Mouse (Mus musculus) hindbrain, embryonic 14.5 days (tissue): Measurements from ENCODE around the gene S100a8. TPM values are rescaled to one million over a fixed set of nuclear protein-coding genes. Genes with fewer than 3 reads are reported as not detected.

ENCODE experiments used
- ATAC-seq: fragments of 200-750 bp; cut with Nextera tagmentation; 2 replicates; pipeline ENCODE4 v1.8.0; 2017; ENCODE audit warnings: moderate number of reproducible peaks, mild to moderate bottlenecking, moderate TSS enrichment, moderate library complexity; ENCODE audit not compliant: low FRiP score
- DNase-seq: peaks from one replicate; pipeline ENCODE4 v3.0.0-alpha.2; 2015; ENCODE audit warnings: low spot score
- H3K27ac ChIP-seq: fragments of 300-500 bp; sonication (generic); 2 replicates; pipeline ENCODE4 v1.5.1; 2014; ENCODE audit warnings: mild to moderate bottlenecking, moderate library complexity
- H3K27me3 ChIP-seq: fragments of 300-500 bp; sonication (generic); 2 replicates; pipeline ENCODE4 v1.6.1; 2014; ENCODE audit warnings: mild to moderate bottlenecking, low read length, mixed read lengths; ENCODE audit not compliant: control insufficient read depth, insufficient read depth
- H3K36me3 ChIP-seq: fragments of 300-500 bp; sonication (generic); replicated peaks from 2 replicates; pipeline ENCODE4 v1.6.1; 2014; ENCODE audit not compliant: control insufficient read depth, insufficient read depth
- H3K4me1 ChIP-seq: fragments of 300-500 bp; sonication (generic); replicated peaks from 2 replicates; pipeline ENCODE4 v1.6.1; 2014; ENCODE audit warnings: antibody characterized with exemption, low read length, mixed read lengths; ENCODE audit not compliant: control insufficient read depth, insufficient read depth
- H3K4me2 ChIP-seq: fragments of 300-500 bp; sonication (generic); replicated peaks from 2 replicates; pipeline ENCODE4 v1.6.1; 2014; ENCODE audit warnings: mild to moderate bottlenecking, moderate library complexity
- H3K4me3 ChIP-seq: fragments of 300-500 bp; sonication (generic); replicated peaks from 2 replicates; pipeline ENCODE4 v1.5.1; 2014; ENCODE audit warnings: mild to moderate bottlenecking, low read length
- H3K9ac ChIP-seq: fragments of 300-500 bp; sonication (generic); 2 replicates; pipeline ENCODE4 v1.6.1; 2014
- H3K9me3 ChIP-seq: fragments of 300-500 bp; sonication (generic); 2 replicates; pipeline ENCODE4 v1.6.1; 2016; ENCODE audit warnings: low read length; ENCODE audit not compliant: control insufficient read depth
- WGBS: fragments of 180-500 bp; shearing (Covaris S2); extraction: QIAGEN DNeasy Blood & Tissue Kit; methylation state at CpG from one replicate; pipeline ENCODE4 v1.1.7; 2014; 5-methylcytosine and 5-hydroxymethylcytosine counted together
- polyA plus RNA-seq: library from polyadenylated mRNA; unstranded; fragments of >200 nt; fragmentation: Nextera tagmentation; extraction: Ambion mirVana; gene quantifications from 2 replicates; pipeline ENCODE4 v1.2.1, GENCODE M21; 2014

The S100a8 gene
- polyA plus RNA-seq, 1 experiment from 2014 or later: 10.6 TPM

DNA sequence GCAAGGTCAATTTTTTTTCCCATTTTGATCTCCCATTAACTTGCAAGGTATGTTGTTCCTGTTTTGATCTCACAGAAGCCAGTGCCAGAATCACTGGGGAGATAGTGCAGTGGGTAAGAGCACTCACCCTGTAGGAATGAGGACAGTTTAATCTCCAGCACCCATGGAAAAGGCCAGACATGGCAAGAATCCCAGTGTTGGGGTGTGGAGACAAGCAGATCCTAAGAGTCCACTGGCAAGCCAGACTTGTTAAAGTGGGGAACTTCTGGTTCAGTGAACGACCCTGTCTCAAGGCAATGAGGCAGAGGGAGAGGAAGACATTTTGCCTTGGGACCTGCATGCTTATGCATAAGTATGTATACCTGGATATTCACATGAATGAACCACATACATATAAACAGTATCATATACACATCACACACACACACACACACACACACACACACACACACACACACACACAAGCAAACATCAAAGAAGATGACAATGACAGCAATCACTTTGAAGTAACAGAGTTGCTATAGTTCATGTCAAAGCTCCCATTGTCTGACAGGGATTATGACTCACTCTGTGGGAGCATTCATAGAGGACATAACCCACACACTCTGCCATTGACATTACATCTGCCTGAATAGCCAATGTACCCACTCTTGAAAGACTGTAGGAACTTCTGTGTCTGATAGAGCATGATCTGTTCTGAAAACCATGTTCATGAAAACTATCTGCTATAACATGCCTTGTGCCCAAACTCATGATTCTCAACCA lies 30.1 kb upstream of the S100a8 start:
- Histone ChIP-seq H3K27me3 (no peaks in the 10 kb centered on the region), H3K36me3 (no peaks in the 10 kb centered on the region), H3K4me2 (no peak overlapping the region), H3K9me3 (no peaks in the 10 kb centered on the region), H3K4me1 (no peaks in the 10 kb centered on the region), H3K27ac (no peak overlapping the region), H3K9ac (no peak overlapping the region), H3K4me3 (no peak overlapping the region)
- ATAC-seq (no peak), DNase-seq (no peak)
- 82% methylated on average over 1 of the region's 1 CpGs for WGBS

DNA sequence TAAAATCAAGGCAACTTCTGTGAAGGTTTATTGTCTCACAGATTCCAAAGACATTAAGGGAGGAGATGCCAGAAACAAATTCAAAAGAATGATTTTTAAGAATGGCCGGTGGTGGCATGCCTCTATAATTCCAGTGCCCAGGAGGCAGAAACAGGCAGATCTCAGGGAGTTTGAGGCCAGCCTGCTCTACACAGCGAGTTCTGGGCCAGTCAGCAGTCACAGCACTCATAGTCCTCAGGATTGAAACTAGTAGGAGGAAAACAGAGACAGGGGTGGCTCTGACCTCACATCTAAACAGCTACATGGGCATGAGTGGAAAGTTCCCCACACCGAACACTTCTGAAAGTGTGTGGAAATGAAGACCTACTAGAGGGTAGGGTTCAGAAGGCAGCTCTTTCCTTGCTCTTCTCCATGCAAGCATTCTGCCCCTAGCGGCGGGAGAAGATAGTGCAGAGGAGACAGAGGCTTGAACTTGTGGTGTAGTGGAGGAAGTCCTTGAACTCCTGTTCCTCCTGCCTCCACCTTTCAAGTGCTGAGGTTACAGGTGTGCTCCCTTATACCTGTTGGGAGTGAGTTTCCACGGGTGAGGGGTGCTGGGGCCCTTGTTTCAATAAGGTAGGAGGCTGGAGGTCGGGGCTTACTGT lies 29.1 kb upstream of the S100a8 start:
- Histone ChIP-seq H3K4me3 (no peak overlapping the region), H3K27me3 (no peaks in the 10 kb centered on the region), H3K4me2 (no peak overlapping the region), H3K4me1 (no peaks in the 10 kb centered on the region), H3K36me3 (no peaks in the 10 kb centered on the region), H3K9ac (no peak overlapping the region), H3K9me3 (no peaks in the 10 kb centered on the region), H3K27ac (no peak overlapping the region)
- ATAC-seq: no peak
- no peak for DNase-seq
- 54% methylated on average over 7 of the region's 7 CpGs for WGBS

DNA sequence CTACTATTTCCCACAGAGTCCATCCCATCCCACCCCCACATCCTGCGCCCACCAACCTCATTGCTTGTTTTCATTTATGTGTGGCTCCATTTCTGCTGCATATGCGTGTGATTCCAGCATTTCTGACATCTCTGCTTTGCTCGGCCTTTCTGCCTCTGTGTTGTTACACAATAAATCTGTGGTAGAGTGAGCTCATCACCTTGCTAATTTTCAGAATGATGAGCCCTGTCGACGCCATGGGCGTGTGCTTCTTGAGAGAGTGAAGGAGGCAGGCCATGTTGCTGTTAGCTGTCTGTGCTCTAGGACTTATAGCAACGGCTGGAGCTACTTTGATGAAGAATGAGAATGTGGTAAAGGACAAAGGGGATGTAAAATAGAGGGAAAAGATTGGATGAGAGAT lies 27.8 kb upstream of the S100a8 start:
- no peak overlapping the region for H3K4me2 ChIP-seq
- no peak for DNase-seq
- ATAC-seq: no peak
- 89% methylated on average over 7 of the region's 7 CpGs for WGBS
- H3K27ac ChIP-seq: no peak overlapping the region
- H3K4me3 ChIP-seq: no peak overlapping the region
- H3K9me3 ChIP-seq: no peaks in the 10 kb centered on the region
- no peaks in the 10 kb centered on the region for H3K27me3 ChIP-seq
- H3K9ac ChIP-seq: no peak overlapping the region
- H3K36me3 ChIP-seq: no peaks in the 10 kb centered on the region
- no peaks in the 10 kb centered on the region for H3K4me1 ChIP-seq

DNA sequence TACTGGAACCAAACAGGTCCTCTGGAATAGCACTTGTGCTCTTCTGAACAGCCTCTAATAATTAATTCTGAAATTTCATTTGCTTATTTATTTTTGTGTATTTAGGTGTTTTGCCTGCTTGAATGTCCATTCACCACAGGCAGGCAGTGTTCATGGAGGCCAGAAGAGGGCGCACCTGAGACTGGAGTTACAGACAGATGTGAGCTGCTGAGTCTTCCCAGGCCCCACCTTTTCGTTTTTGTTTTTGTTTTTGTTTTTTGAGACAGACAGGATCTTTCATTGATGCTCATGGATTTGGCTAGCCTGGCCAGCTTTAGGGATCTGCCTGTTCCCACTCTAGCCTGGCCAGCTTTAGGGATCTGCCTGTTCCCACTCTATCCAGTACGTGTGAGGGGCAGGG lies 24.6 kb upstream of the S100a8 start:
- ATAC-seq (no peak), DNase-seq (no peak)
- H3K9ac ChIP-seq: no peak overlapping the region
- H3K36me3 ChIP-seq: no peaks in the 10 kb centered on the region
- no peaks in the 10 kb centered on the region for H3K9me3 ChIP-seq
- no peaks in the 10 kb centered on the region for H3K27me3 ChIP-seq
- H3K4me3 ChIP-seq: no peak overlapping the region
- no peak overlapping the region for H3K4me2 ChIP-seq
- WGBS: 49% methylated on average over 3 of the region's 3 CpGs
- H3K27ac ChIP-seq: no peak overlapping the region
- H3K4me1 ChIP-seq: no peaks in the 10 kb centered on the region

DNA sequence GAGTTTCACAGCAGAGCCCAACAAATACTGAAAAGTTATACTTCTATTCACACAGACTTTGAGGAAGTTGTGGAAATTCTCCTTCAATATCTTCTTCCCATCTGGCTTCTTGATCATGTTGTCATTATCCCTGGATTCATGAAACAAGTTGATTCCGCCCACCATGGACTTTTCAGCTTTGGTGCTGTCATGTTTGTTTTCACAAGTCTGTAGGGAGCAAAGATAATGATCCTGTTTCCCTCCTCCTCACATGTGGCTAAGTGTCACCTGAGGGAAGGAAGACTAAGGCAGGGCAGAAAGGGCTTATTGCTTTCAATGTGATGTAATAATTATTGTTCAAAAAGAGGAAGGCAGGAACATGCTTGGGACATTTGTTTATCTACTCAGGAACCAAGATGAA lies 21.5 kb upstream of the S100a8 start:
- Histone ChIP-seq H3K9ac (no peak overlapping the region), H3K27ac (no peak overlapping the region), H3K4me3 (no peak overlapping the region), H3K27me3 (no peaks in the 10 kb centered on the region), H3K36me3 (no peaks in the 10 kb centered on the region), H3K4me1 (no peaks in the 10 kb centered on the region), H3K4me2 (no peak overlapping the region), H3K9me3 (no peaks in the 10 kb centered on the region)
- no peak for DNase-seq
- 95% methylated on average over 1 of the region's 1 CpGs for WGBS
- ATAC-seq: no peak

DNA sequence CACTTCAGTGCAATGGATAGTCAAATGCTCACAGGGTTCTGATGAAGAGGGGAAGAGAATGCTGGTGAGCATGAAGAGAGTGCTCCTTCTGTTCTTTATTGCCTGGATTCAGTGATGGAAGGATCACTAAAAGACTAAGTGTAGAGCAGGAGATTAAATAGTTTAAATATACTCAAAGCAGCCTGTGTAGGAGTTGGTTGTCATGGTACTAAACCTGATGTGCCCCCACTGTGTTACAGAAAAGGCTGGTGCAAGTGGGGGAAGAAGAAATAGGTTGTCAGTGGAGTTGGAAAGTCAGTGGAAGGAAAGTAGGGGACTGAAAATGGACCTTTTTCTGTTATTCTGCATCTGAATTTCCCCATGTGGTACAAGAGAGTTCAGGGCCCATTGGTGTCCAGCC lies 19.8 kb upstream of the S100a8 start:
- Histone ChIP-seq H3K4me3 (no peak overlapping the region), H3K9me3 (no peaks in the 10 kb centered on the region), H3K4me2 (no peak overlapping the region), H3K4me1 (no peaks in the 10 kb centered on the region), H3K27ac (no peak overlapping the region), H3K36me3 (no peaks in the 10 kb centered on the region), H3K9ac (no peak overlapping the region), H3K27me3 (no peaks in the 10 kb centered on the region)
- no peak for ATAC-seq
- no peak for DNase-seq

DNA sequence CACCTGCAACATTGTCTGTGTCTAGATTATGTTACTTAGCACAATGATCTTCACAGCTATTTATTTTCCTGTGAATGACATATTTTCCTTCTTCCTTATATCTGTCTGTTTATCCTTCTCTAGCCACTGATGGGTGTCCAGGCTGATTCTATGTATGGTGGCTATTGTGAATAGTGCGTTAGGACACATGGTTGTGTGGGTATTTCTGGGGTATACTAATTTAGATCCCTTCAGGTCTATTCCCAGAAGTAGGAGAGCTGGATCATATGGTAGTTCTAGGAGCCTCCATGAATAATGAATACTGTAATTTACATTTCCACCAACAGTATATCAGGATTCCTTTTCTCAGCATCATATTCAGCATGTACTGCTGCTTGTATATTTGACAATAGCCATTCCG lies 18.9 kb upstream of the S100a8 start:
- no peaks in the 10 kb centered on the region for H3K27me3 ChIP-seq
- WGBS: 82% methylated on average over 2 of the region's 2 CpGs
- no peak for ATAC-seq
- no peak overlapping the region for H3K4me2 ChIP-seq
- no peak overlapping the region for H3K4me3 ChIP-seq
- H3K9ac ChIP-seq: no peak overlapping the region
- no peak overlapping the region for H3K27ac ChIP-seq
- no peaks in the 10 kb centered on the region for H3K36me3 ChIP-seq
- no peak for DNase-seq
- no peaks in the 10 kb centered on the region for H3K9me3 ChIP-seq
- H3K4me1 ChIP-seq: no peaks in the 10 kb centered on the region

DNA sequence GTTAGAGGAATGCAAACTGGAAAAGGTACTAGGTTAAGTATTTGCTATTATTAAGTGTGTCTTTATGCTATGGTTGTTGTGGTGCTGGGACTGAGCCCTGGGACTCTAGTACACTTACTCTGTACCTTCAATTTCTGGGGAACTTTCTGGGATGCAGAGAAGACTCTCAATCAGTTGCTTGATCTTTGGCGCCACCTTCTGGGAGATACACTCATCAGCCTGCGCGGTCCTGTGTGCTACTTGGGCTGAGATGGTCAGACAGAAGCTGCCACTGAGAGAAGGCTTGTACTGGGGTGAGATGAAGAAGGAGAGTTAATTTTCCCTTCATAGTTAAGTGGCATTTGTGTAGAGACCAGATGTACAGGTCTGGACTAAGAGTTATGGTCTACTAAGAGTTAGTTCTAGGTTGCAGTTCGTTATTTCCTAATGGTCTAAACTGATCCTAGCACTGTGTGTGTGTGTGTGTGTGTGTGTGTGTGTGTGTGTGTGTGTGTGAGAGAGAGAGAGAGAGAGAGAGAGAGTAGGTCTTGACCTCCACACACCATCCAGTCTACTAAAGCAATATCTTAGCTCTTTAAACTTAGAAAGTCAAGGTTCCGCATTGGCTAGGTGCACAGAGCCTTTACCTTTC lies 15.8 kb upstream of the S100a8 start:
- Histone ChIP-seq H3K27me3 (no peaks in the 10 kb centered on the region), H3K9me3 (no peaks in the 10 kb centered on the region), H3K9ac (no peak overlapping the region), H3K27ac (no peak overlapping the region), H3K36me3 (no peaks in the 10 kb centered on the region), H3K4me3 (no peak overlapping the region), H3K4me2 (no peak overlapping the region), H3K4me1 (no peaks in the 10 kb centered on the region)
- DNase-seq (peak; percentile 94), ATAC-seq (peak; percentile 80)
- 39% methylated on average over 5 of the region's 5 CpGs for WGBS

DNA sequence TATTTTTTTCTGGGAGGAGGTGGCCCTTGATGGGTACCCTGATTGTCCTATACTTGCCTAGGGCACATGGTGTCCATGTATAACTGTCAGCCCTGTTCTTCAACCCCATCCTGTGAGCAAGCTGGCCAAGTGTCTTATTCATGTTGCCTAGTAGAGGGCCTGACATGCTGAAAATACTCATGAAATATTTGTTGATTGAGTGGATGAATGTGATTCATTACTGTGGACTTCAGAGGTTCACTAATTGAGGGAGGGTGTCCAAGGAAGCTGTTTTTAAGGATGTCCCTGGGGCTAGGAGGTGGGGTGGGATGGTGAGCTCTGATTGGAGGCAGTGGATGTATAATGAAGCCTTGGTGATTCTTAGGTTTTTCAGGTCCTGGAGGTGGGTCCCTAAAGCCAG lies 15.1 kb upstream of the S100a8 start, which contains the start of gene S100a7a:
Gene S100a7a, plus strand, starts transcription at position 301 of the 400 bp plus-strand sequence.
- DNase-seq (no peak), ATAC-seq (no peak)
- H3K9ac ChIP-seq: no peak within 1 kb of the TSS
- no peak within 1 kb of the TSS for H3K4me3 ChIP-seq
- H3K27ac ChIP-seq: no peak within 1 kb of the TSS
- no peaks in the 10 kb centered on the region for H3K36me3 ChIP-seq
- H3K9me3 ChIP-seq: no peaks in the 10 kb centered on the region
- no peak within 1 kb of the TSS for H3K4me2 ChIP-seq
- H3K27me3 ChIP-seq: no peaks in the 10 kb centered on the region
- no peaks in the 10 kb centered on the region for H3K4me1 ChIP-seq
